ENCODE assay signal across 21 mouse cellular contexts in genomic region chr8:92174106-92174505, GRCm38 (mm10).
DNase-seq lines count a peak whose midpoint lies in the region; TF ChIP-seq lines count a peak whose summit lies in the region.
"Had no signal": no experiment of that assay in that cellular context is flagged by ENCODE, and none has a peak within 500 bp of the region (broad histone marks: within the 10 kb centered on the region; RNA-seq: fewer than 3 reads in every experiment).

No protein-coding gene starts in this region.

- no peaks in the 10 kb centered on the region for H3K36me3 ChIP-seq in myocyte (ENCODE audit: control insufficient read depth, insufficient read depth)
- H3K36me3 ChIP-seq: embryonic facial prominence, embryonic 10.5 days; embryonic facial prominence, embryonic 12.5 days; forebrain, embryonic 10.5 days; forebrain, embryonic 12.5 days; G1E had no signal

- H3ac ChIP-seq in myocyte (ENCODE audit: control insufficient read depth, insufficient read length), result no peak overlapping the region

- DNase-seq in 3134 (ENCODE audit: extremely low read depth, insufficient read length, low spot score), result peak; percentile 30
- peak; percentile 4 for DNase-seq in 3T3-L1 (ENCODE audit: low read depth, low spot score)
- peak; percentile 41 for DNase-seq in Muller cell, postnatal 12 days (ENCODE audit: inconsistent ontology term)
- no peak for DNase-seq in lung, postnatal 36 days
- no peak for DNase-seq in kidney, postnatal 14 days
- DNase-seq in frontal cortex, postnatal 10 days (ENCODE audit: low spot score in 2 of 2), result no peak
- DNase-seq: adrenal gland, adult 2 months; adrenal gland, postnatal 10 days; adrenal gland, postnatal 36 days; cerebellum, adult 11-12 months; cerebellum, adult 2 months; cerebellum, adult 9-10 months; cerebellum, postnatal 10 days; cerebellum, postnatal 25 days had no signal

- TF ChIP-seq POLR2A in myocyte (IDR thresholded peaks at IDR 0.05; ENCODE audit: insufficient read length, low read depth), result no peak

- no peak overlapping the region for H3K4me3 ChIP-seq in myocyte
- H3K4me3 ChIP-seq: embryonic facial prominence, embryonic 10.5 days; embryonic facial prominence, embryonic 12.5 days; forebrain, embryonic 10.5 days; forebrain, embryonic 12.5 days had no signal

- no peak overlapping the region for H3K4me2 ChIP-seq in myocyte (ENCODE audit: low read depth)
- H3K4me2 ChIP-seq: embryonic facial prominence, embryonic 12.5 days; forebrain, embryonic 12.5 days had no signal

- H3K79me2 ChIP-seq in myocyte (ENCODE audit: control insufficient read depth, insufficient read depth), result no peaks in the 10 kb centered on the region

- no peaks in the 10 kb centered on the region for H3K27me3 ChIP-seq in myocyte (ENCODE audit: control insufficient read depth, insufficient read depth, insufficient read length)
- H3K27me3 ChIP-seq: CH12.LX; embryonic facial prominence, embryonic 12.5 days had no signal

TF ChIP-seq in myocyte, 11 proteins besides CTCF, POLR2A, EP300 and RAD21:
- TF ChIP-seq MYOG (IDR thresholded peaks at IDR 0.05; ENCODE audit: control insufficient read depth in 1 of 3, insufficient read depth in 1 of 3, insufficient read length in 2 of 3, low read depth in 2 of 3) (peak in 1 of 3 experiments; percentile 42), CEBPB (IDR thresholded peaks at IDR 0.05; ENCODE audit: insufficient read depth, poor library complexity, severe bottlenecking) (no peak), POLR2AphosphoS2 (IDR thresholded peaks at IDR 0.05; ENCODE audit: insufficient read length, low read depth) (no peak), E2F4 (IDR thresholded peaks at IDR 0.05; ENCODE audit: insufficient read depth) (no peak), REST (IDR thresholded peaks at IDR 0.05; ENCODE audit: insufficient read depth, insufficient read length) (no peak), SRF (IDR thresholded peaks at IDR 0.05; ENCODE audit: control insufficient read depth, insufficient read length, low read depth) (no peak), MYOD1 (IDR thresholded peaks at IDR 0.05; ENCODE audit: control insufficient read depth in 1 of 3, insufficient read length in 2 of 3, low read depth in 2 of 3) (peak in 1 of 3 experiments; percentile 45), MAX (IDR thresholded peaks at IDR 0.05; ENCODE audit: low read depth) (no peak), TCF12 (IDR thresholded peaks at IDR 0.05; ENCODE audit: insufficient read depth, poor library complexity, severe bottlenecking) (peak; percentile 15)

Comparison
In these comparisons a context has a peak if more than half of its experiments do, and no peak if none do; other contexts are left out.
1. DNase-seq: peak in 3134 (single experiment), 3T3-L1 (single experiment) and Muller cell, postnatal 12 days (single experiment); none in lung, postnatal 36 days (single experiment), kidney, postnatal 14 days (single experiment) and frontal cortex, postnatal 10 days (0 of 2).